Comparison of ENCODE assay signal across 17 mouse cellular contexts in genomic region chr15:99430394-99430793, GRCm38 (mm10). TPM values are rescaled to one million over a fixed set of nuclear protein-coding genes. Genes with fewer than 3 reads are reported as not detected.
A peak's percentile ranks its signal among the peaks of the same experiment; 100 is the strongest.
DNase-seq lines count a peak whose midpoint lies in the region; ATAC-seq and TF ChIP-seq lines count a peak whose summit lies in the region.
"Had no signal": no experiment of that assay in that cellular context is flagged by ENCODE, and none has a peak within 500 bp of the region (broad histone marks: within the 10 kb centered on the region; RNA-seq: fewer than 3 reads in every experiment).

No protein-coding gene starts in this region.

- H3K4me2 ChIP-seq in heart, embryonic 14.5 days (ENCODE audit: low read length), result no peak overlapping the region
- no peak overlapping the region for H3K4me2 ChIP-seq in limb, embryonic 15.5 days
- H3K4me2 ChIP-seq: embryonic facial prominence, embryonic 12.5 days; forebrain, embryonic 15.5 days; liver, embryonic 12.5 days; midbrain, embryonic 13.5 days; neural tube, embryonic 13.5 days had no signal

- no peak overlapping the region for H3K4me3 ChIP-seq in gastrocnemius, adult 2 months
- H3K4me3 ChIP-seq in heart, embryonic 14.5 days (ENCODE audit: control insufficient read depth in 1 of 2, insufficient read depth in 1 of 2, low read depth in 1 of 2, low read length in 2 of 2), result no peak overlapping the region
- no peak overlapping the region for H3K4me3 ChIP-seq in limb, embryonic 15.5 days
- H3K4me3 ChIP-seq: embryonic facial prominence, embryonic 12.5 days; forebrain, embryonic 15.5 days; liver, embryonic 12.5 days; midbrain, embryonic 13.5 days; neural tube, embryonic 13.5 days had no signal

- WGBS in heart, embryonic 14.5 days, result 67% methylated on average over 8 of the region's 8 CpGs
- 86% methylated on average over 8 of the region's 8 CpGs for WGBS in limb, embryonic 15.5 days

- TF ChIP-seq CTCF in gastrocnemius, adult 2 months (IDR thresholded peaks at IDR 0.05), result no peak

- H3K4me1 ChIP-seq in heart, embryonic 14.5 days (ENCODE audit: control insufficient read depth in 2 of 2, insufficient read depth in 2 of 2, low read length in 2 of 2), result peaks cover 28 to 52% of the 10 kb centered on the region in 2 experiments
- H3K4me1 ChIP-seq in limb, embryonic 15.5 days, result peaks cover 50% of the 10 kb centered on the region
- H3K4me1 ChIP-seq: embryonic facial prominence, embryonic 12.5 days had no signal

- H3K27me3 ChIP-seq in heart, embryonic 14.5 days (ENCODE audit: control insufficient read depth, insufficient read depth, low read length), result no peaks in the 10 kb centered on the region
- H3K27me3 ChIP-seq in limb, embryonic 15.5 days, result no peaks in the 10 kb centered on the region
- H3K27me3 ChIP-seq: embryonic facial prominence, embryonic 12.5 days; forebrain, embryonic 15.5 days; liver, embryonic 12.5 days; midbrain, embryonic 13.5 days; neural tube, embryonic 13.5 days had no signal

- intact Hi-C loops in gastrocnemius, adult 2 months (cut with DNase I), result no loop called here
- intact Hi-C loops in left cerebral cortex, postnatal 4 days (cut with DNase I), result no loop called here

- peaks cover 73% of the 10 kb centered on the region for H3K36me3 ChIP-seq in heart, embryonic 14.5 days (ENCODE audit: control insufficient read depth, insufficient read depth, low read length)
- H3K36me3 ChIP-seq in limb, embryonic 15.5 days, result peaks cover 70% of the 10 kb centered on the region

- peak overlapping the region; percentile 20; the same call in 1 of the 2 replicates for H3K27ac ChIP-seq in gastrocnemius, adult 2 months
- H3K27ac ChIP-seq in heart, embryonic 14.5 days (replicated peaks in 1 of 2; ENCODE audit: control insufficient read depth in 1 of 2, insufficient read depth in 1 of 2, low read depth in 2 of 2, low read length in 2 of 2), result 0 out of 4 replicates have a peak overlapping the region, but pooled peaks of 1 of the 2 experiments have one; percentile 6
- H3K27ac ChIP-seq in limb, embryonic 15.5 days, result peak overlapping the region; percentile 75
- H3K27ac ChIP-seq: embryonic facial prominence, embryonic 12.5 days; forebrain, embryonic 15.5 days; liver, embryonic 12.5 days; midbrain, embryonic 13.5 days; neural tube, embryonic 13.5 days had no signal

- ATAC-seq in heart, embryonic 14.5 days (ENCODE audit: insufficient number of reproducible peaks, insufficient read depth, low FRiP score, low read depth), result no peak
- ATAC-seq in limb, embryonic 15.5 days (ENCODE audit: insufficient number of reproducible peaks, low FRiP score, low TSS enrichment, low read depth), result no peak
- ATAC-seq: forebrain, embryonic 15.5 days; liver, embryonic 12.5 days; midbrain, embryonic 13.5 days had no signal

- no peaks in the 10 kb centered on the region for H3K9me3 ChIP-seq in heart, embryonic 14.5 days (ENCODE audit: control insufficient read depth, low read length)
- H3K9me3 ChIP-seq in limb, embryonic 15.5 days, result no peaks in the 10 kb centered on the region
- H3K9me3 ChIP-seq: embryonic facial prominence, embryonic 12.5 days; forebrain, embryonic 15.5 days; liver, embryonic 12.5 days; midbrain, embryonic 13.5 days; neural tube, embryonic 13.5 days had no signal

- no peak for DNase-seq in gastrocnemius, adult 2 months
- DNase-seq in gastrocnemius, adult 18-20 months (ENCODE audit: low spot score), result no peak
- no peak for DNase-seq in heart, adult 9 months (ENCODE audit: low spot score in 2 of 2)
- peak; percentile 33 for DNase-seq in thymus, postnatal 14 days
- DNase-seq in thymus, postnatal 4 days, result no peak
- no peak for DNase-seq in left cerebral cortex, postnatal 4 days
- DNase-seq: cerebellum, adult 8-10 months; kidney, adult 18-20 months; kidney, postnatal 10 days; right cerebral cortex, adult 18-20 months had no signal

- H3K9ac ChIP-seq in heart, embryonic 14.5 days (ENCODE audit: low read length), result 0 out of 2 replicates have a peak overlapping the region, but pooled peaks have one; percentile 25
- H3K9ac ChIP-seq in limb, embryonic 15.5 days, result no peak overlapping the region
- H3K9ac ChIP-seq: embryonic facial prominence, embryonic 12.5 days; forebrain, embryonic 15.5 days; liver, embryonic 12.5 days; midbrain, embryonic 13.5 days; neural tube, embryonic 13.5 days had no signal

RNA-seq across cellular contexts. Expression of gene Nckap5l, which starts 27.2 kb away (rescaled TPM):
- total RNA-seq in gastrocnemius, adult 2 months (2021), result 1 to 10 TPM; 2.3 to 2.7 TPM
- 1 to 10 TPM; 1.6 to 1.9 TPM for total RNA-seq in gastrocnemius, adult 18-20 months (2021)
- polyA plus RNA-seq in heart, embryonic 14.5 days (2014; fragmentation: Nextera tagmentation; extraction: Ambion mirVana), result 7.5 and 9.2 TPM in 2 replicates
- polyA plus RNA-seq in limb, embryonic 15.5 days (2015; fragmentation: Nextera tagmentation; extraction: Ambion mirVana), result 10.5 and 12.3 TPM in 2 replicates
- 10 to 100 TPM; 39.0 to 39.2 TPM for total RNA-seq in left cerebral cortex, postnatal 4 days (2021)

RNA-seq across cellular contexts. Expression of gene Tmbim6, which starts 37.7 kb away (rescaled TPM):
- total RNA-seq in gastrocnemius, adult 2 months (2021), result 100 to 1,000 TPM; 181 to 184 TPM
- total RNA-seq in gastrocnemius, adult 18-20 months (2021), result 100 to 1,000 TPM; 197 to 208 TPM
- polyA plus RNA-seq in heart, embryonic 14.5 days (2014; fragmentation: Nextera tagmentation; extraction: Ambion mirVana), result 235 and 239 TPM in 2 replicates
- 327 and 351 TPM in 2 replicates for polyA plus RNA-seq in limb, embryonic 15.5 days (2015; fragmentation: Nextera tagmentation; extraction: Ambion mirVana)
- total RNA-seq in left cerebral cortex, postnatal 4 days (2021), result 100 to 1,000 TPM; 238 to 247 TPM

RNA-seq across cellular contexts. Expression of gene Bcdin3d, which starts 44.1 kb away (rescaled TPM):
- total RNA-seq in gastrocnemius, adult 2 months (2021), result 1 to 10 TPM; 4.3 to 4.5 TPM
- total RNA-seq in gastrocnemius, adult 18-20 months (2021), result 1 to 10 TPM; 4.2 to 5.1 TPM
- polyA plus RNA-seq in heart, embryonic 14.5 days (2014; fragmentation: Nextera tagmentation; extraction: Ambion mirVana), result 11.8 and 12.5 TPM in 2 replicates
- 12.7 and 15.1 TPM in 2 replicates for polyA plus RNA-seq in limb, embryonic 15.5 days (2015; fragmentation: Nextera tagmentation; extraction: Ambion mirVana)
- 1 to 10 TPM; 7.8 to 8.0 TPM for total RNA-seq in left cerebral cortex, postnatal 4 days (2021)

Comparison
In these comparisons a context has a peak if more than half of its experiments do, and no peak if none do; other contexts are left out.
1. RNA of gene Nckap5l, which starts 27.2 kb away (total RNA-seq): 39.0 to 39.2 TPM in left cerebral cortex, postnatal 4 days; 2.3 to 2.7 TPM in gastrocnemius, adult 2 months and 1.6 to 1.9 TPM in gastrocnemius, adult 18-20 months; every median in the first group is over 10 times any median in the second.